Comparison of ENCODE assay signal across 8 mouse cellular contexts in genomic region chr8:111630105-111630521, GRCm38 (mm10). TPM values are rescaled to one million over a fixed set of nuclear protein-coding genes. Genes with fewer than 3 reads are reported as not detected.
DNase-seq lines count a peak whose midpoint lies in the region; ATAC-seq lines count a peak whose summit lies in the region.

Gene Ldhd, minus strand, starts transcription at chr8:111630374.

- H3K27me3 ChIP-seq in forebrain, embryonic 16.5 days (replicated peaks; ENCODE audit: control insufficient read depth, insufficient read depth, low read length) = no peaks in the 10 kb centered on the region
- H3K27me3 ChIP-seq in limb, embryonic 10.5 days (ENCODE audit: low read depth, poor library complexity, severe bottlenecking) = no peaks in the 10 kb centered on the region
- no peaks in the 10 kb centered on the region for H3K27me3 ChIP-seq in midbrain, embryonic 13.5 days

- WGBS in forebrain, embryonic 16.5 days = 24% methylated on average over 13 of the region's 13 CpGs
- 33% methylated on average over 13 of the region's 13 CpGs for WGBS in limb, embryonic 10.5 days
- 26% methylated on average over 13 of the region's 13 CpGs for WGBS in midbrain, embryonic 13.5 days

- peak within 1 kb of the TSS; percentile 28 for H3K4me3 ChIP-seq in forebrain, embryonic 16.5 days (replicated peaks; ENCODE audit: low read length)
- peak within 1 kb of the TSS; percentile 29 for H3K4me3 ChIP-seq in limb, embryonic 10.5 days
- 0 out of 2 replicates have a peak within 1 kb of the TSS, but pooled peaks have one; percentile 20 for H3K4me3 ChIP-seq in midbrain, embryonic 13.5 days (replicated peaks)

- no peaks in the 10 kb centered on the region for H3K9me3 ChIP-seq in forebrain, embryonic 16.5 days (ENCODE audit: control insufficient read depth, low read length)
- H3K9me3 ChIP-seq in limb, embryonic 10.5 days (replicated peaks) = no peaks in the 10 kb centered on the region
- H3K9me3 ChIP-seq in midbrain, embryonic 13.5 days = no peaks in the 10 kb centered on the region

- DNase-seq in ovary, postnatal 36 days (ENCODE audit: low spot score) = peak; percentile 70
- DNase-seq in ovary, postnatal 14 days (ENCODE audit: low spot score) = no peak
- DNase-seq in cerebellum, adult 11-12 months = peak; percentile 79
- DNase-seq in limb, embryonic 10.5 days (ENCODE audit: low spot score) = no peak

- peak within 1 kb of the TSS; percentile 18; the same call in 1 of the 2 replicates for H3K9ac ChIP-seq in forebrain, embryonic 16.5 days (replicated peaks; ENCODE audit: low read depth, low read length)
- peak within 1 kb of the TSS; percentile 50; the same call in 1 of the 2 replicates for H3K9ac ChIP-seq in midbrain, embryonic 13.5 days (replicated peaks)

- H3K4me1 ChIP-seq in forebrain, embryonic 16.5 days (replicated peaks; ENCODE audit: control insufficient read depth, insufficient read depth, low read length) = peaks cover 4% of the 10 kb centered on the region
- peaks cover 10% of the 10 kb centered on the region for H3K4me1 ChIP-seq in limb, embryonic 10.5 days
- peaks cover 6% of the 10 kb centered on the region; the same call in 1 of the 2 replicates for H3K4me1 ChIP-seq in midbrain, embryonic 13.5 days (replicated peaks)

- no peaks in the 10 kb centered on the region for H3K36me3 ChIP-seq in forebrain, embryonic 16.5 days (ENCODE audit: control insufficient read depth, insufficient read depth)
- peaks cover 24% of the 10 kb centered on the region for H3K36me3 ChIP-seq in limb, embryonic 10.5 days
- H3K36me3 ChIP-seq in midbrain, embryonic 13.5 days = peaks cover 10% of the 10 kb centered on the region; the same call in 1 of the 2 replicates

- ATAC-seq in forebrain, embryonic 16.5 days = no peak
- peak; percentile 52 to 60; a peak in 3 of 4 replicates for ATAC-seq in hematopoietic stem cell, adult 5-6 weeks (replicated peaks in 1 of 2; ENCODE audit: insufficient read depth in 1 of 2, low FRiP score in 2 of 2, low TSS enrichment in 1 of 2, low read depth in 1 of 2, poor library complexity in 2 of 2, severe bottlenecking in 2 of 2)
- ATAC-seq in midbrain, embryonic 13.5 days = 0 out of 2 replicates have a peak, but pooled peaks have one; percentile 40
- no peak; the same call in 1 of the 2 replicates for ATAC-seq in monocyte, adult 5-6 weeks (replicated peaks; ENCODE audit: insufficient number of reproducible peaks, low FRiP score, low TSS enrichment, poor library complexity, severe bottlenecking)

- H3K27ac ChIP-seq in forebrain, embryonic 16.5 days (ENCODE audit: low read length) = no peak within 1 kb of the TSS
- H3K27ac ChIP-seq in limb, embryonic 10.5 days = no peak within 1 kb of the TSS
- no peak within 1 kb of the TSS; the same call in 1 of the 2 replicates for H3K27ac ChIP-seq in midbrain, embryonic 13.5 days

- peak within 1 kb of the TSS; percentile 42 for H3K4me2 ChIP-seq in forebrain, embryonic 16.5 days (ENCODE audit: low read length)
- peak within 1 kb of the TSS; percentile 42 for H3K4me2 ChIP-seq in midbrain, embryonic 13.5 days (replicated peaks)

RNA-seq across cellular contexts. Expression of gene Ldhd, which starts in this region (rescaled TPM):
- polyA plus RNA-seq in forebrain, embryonic 16.5 days (2015; fragmentation: Nextera tagmentation; extraction: Ambion mirVana) = 0.71 TPM in 2 replicates
- total RNA-seq in hematopoietic stem cell, adult 5-6 weeks (2017) = 3.3 and 4.1 TPM in 2 replicates
- 0.11 and 0.25 TPM in 2 replicates for polyA plus RNA-seq in limb, embryonic 10.5 days (2016; fragmentation: Nextera tagmentation; extraction: Ambion mirVana)
- 0.39 and 0.50 TPM in 2 replicates for polyA plus RNA-seq in midbrain, embryonic 13.5 days (2015; fragmentation: Nextera tagmentation; extraction: Ambion mirVana)
- not detected in 3 replicates for total RNA-seq in monocyte, adult 5-6 weeks (2017)

Comparison
In these comparisons a context has a peak if more than half of its experiments do, and no peak if none do; other contexts are left out.
1. DNase-seq: peak in ovary, postnatal 36 days (single experiment) and cerebellum, adult 11-12 months (single experiment); none in ovary, postnatal 14 days (single experiment) and limb, embryonic 10.5 days (single experiment).
2. Peak in ATAC-seq, H3K4me3 ChIP-seq, H3K9ac ChIP-seq and H3K4me2 ChIP-seq in midbrain, embryonic 13.5 days; RNA of the gene not detected or under 1 TPM.
3. ATAC-seq: peak in hematopoietic stem cell, adult 5-6 weeks (2 of 2); none in forebrain, embryonic 16.5 days (single experiment) and monocyte, adult 5-6 weeks (single experiment).
4. Peak in every context shown above with its lines, with median percentiles within 50 percentile points of each other: H3K4me3 ChIP-seq.